Mouse (Mus musculus): ENCODE measurements around the gene Ubap1l.
"Not testable (repeated sequence)": the region's sequence is repeated elsewhere in the genome, so short reads cannot be mapped to it uniquely, and the experiment has no call there.

Ubap1l gene

GRCm38 (mm10) chr9:65360641-65361448 lies at the start of gene Ubap1l:
TSS of gene Ubap1l (plus strand) at chr9:65361041.
- no peak for DNase-seq (ENCODE audit: low read depth, low spot score)

- no peak for DNase-seq (ENCODE audit: low read depth, low spot score)
Measured at GRCm38 (mm10) chr9:65312669-65313357, 48.0 kb upstream of the Ubap1l start.

GRCm38 (mm10) chr9:65313846-65314245 lies 47.0 kb upstream of the Ubap1l start:
- DNase-seq (ENCODE audit: low read depth, low spot score) = no peak

- no peak for DNase-seq (ENCODE audit: low read depth, low spot score)
Measured at GRCm38 (mm10) chr9:65322255-65322900, 38.5 kb upstream of the Ubap1l start.

- no peak for DNase-seq (ENCODE audit: low read depth, low spot score)
Measured at GRCm38 (mm10) chr9:65325971-65326370, 34.9 kb upstream of the Ubap1l start.

GRCm38 (mm10) chr9:65327371-65327770 lies 33.5 kb upstream of the Ubap1l start:
- DNase-seq (ENCODE audit: low read depth, low spot score) = no peak

GRCm38 (mm10) chr9:65333958-65334357 lies 26.9 kb upstream of the Ubap1l start:
- DNase-seq (ENCODE audit: low read depth, low spot score) = no peak

GRCm38 (mm10) chr9:65339146-65339545 lies 21.7 kb upstream of the Ubap1l start:
- no peak for DNase-seq (ENCODE audit: low read depth, low spot score)

GRCm38 (mm10) chr9:65340414-65340813 lies 20.4 kb upstream of the Ubap1l start:
- no peak for DNase-seq (ENCODE audit: low read depth, low spot score)

- not testable (repeated sequence) for DNase-seq (ENCODE audit: low read depth, low spot score)
Measured at GRCm38 (mm10) chr9:65345439-65345838, 15.4 kb upstream of the Ubap1l start.

- DNase-seq (ENCODE audit: low read depth, low spot score) = peak; percentile 97
Measured at GRCm38 (mm10) chr9:65345854-65346475, 14.9 kb upstream of the Ubap1l start, which contains the start of gene Pdcd7. TSS of gene Pdcd7 (plus strand) at chr9:65346104.

- DNase-seq (ENCODE audit: low read depth, low spot score) = peak; percentile 44
Measured at GRCm38 (mm10) chr9:65346476-65347111, 14.2 kb upstream of the Ubap1l start.

- DNase-seq (ENCODE audit: low read depth, low spot score) = no peak
Measured at GRCm38 (mm10) chr9:65347112-65347850, 13.6 kb upstream of the Ubap1l start.

- DNase-seq (ENCODE audit: low read depth, low spot score) = no peak
Measured at GRCm38 (mm10) chr9:65353251-65353650, 7.6 kb upstream of the Ubap1l start.

GRCm38 (mm10) chr9:65356561-65356960 lies 4.3 kb upstream of the Ubap1l start:
- no peak for DNase-seq (ENCODE audit: low read depth, low spot score)

GRCm38 (mm10) chr9:65356971-65357370 lies 3.9 kb upstream of the Ubap1l start:
- DNase-seq (ENCODE audit: low read depth, low spot score) = no peak

- no peak for DNase-seq (ENCODE audit: low read depth, low spot score)
Measured at GRCm38 (mm10) chr9:65358956-65359480, 1.8 kb upstream of the Ubap1l start.

- DNase-seq (ENCODE audit: low read depth, low spot score) = peak; percentile 34
Measured at GRCm38 (mm10) chr9:65363684-65364083, 2.8 kb downstream of the Ubap1l start.

- DNase-seq (ENCODE audit: low read depth, low spot score) = no peak
Measured at GRCm38 (mm10) chr9:65365721-65366120, 4.9 kb downstream of the Ubap1l start.

GRCm38 (mm10) chr9:65371756-65372155 lies 10.9 kb downstream of the Ubap1l start:
- no peak for DNase-seq (ENCODE audit: low read depth, low spot score)

Measured in mesoderm, embryonic 11.5 days (tissue).